Mouse (Mus musculus): ENCODE results near the gene P4ha2. TPM values are rescaled to one million over a fixed set of nuclear protein-coding genes. Genes with fewer than 3 reads are reported as not detected.

P4ha2 gene
- polyA plus RNA-seq, 1 experiment: 2.9 TPM

GRCm38 (mm10) chr11:54101701-54102100 is 1.8 kb downstream of the P4ha2 start:
- no peak overlapping the region for H3K27ac ChIP-seq (ENCODE audit: insufficient read depth, low read depth, low read length)
- 0 out of 2 replicates have a peak, but pooled peaks cover 2% of the 10 kb centered on the region for H3K4me1 ChIP-seq (ENCODE audit: control insufficient read depth, insufficient read depth, low read length)
- H3K4me3 ChIP-seq (ENCODE audit: insufficient read depth, low read length): no peak overlapping the region
- TF ChIP-seq POLR2A (IDR thresholded peaks at IDR 0.05; ENCODE audit: borderline replicate concordance, low read depth, low read length): no peak
- no peak for TF ChIP-seq CTCF (IDR thresholded peaks at IDR 0.05; ENCODE audit: low read depth, low read length)

- Histone ChIP-seq H3K27ac (ENCODE audit: insufficient read depth, low read depth, low read length) (no peak overlapping the region), H3K4me1 (ENCODE audit: control insufficient read depth, insufficient read depth, low read length) (0 out of 2 replicates have a peak, but pooled peaks cover 2% of the 10 kb centered on the region), H3K4me3 (ENCODE audit: insufficient read depth, low read length) (no peak overlapping the region)
- no peak for TF ChIP-seq POLR2A (IDR thresholded peaks at IDR 0.05; ENCODE audit: borderline replicate concordance, low read depth, low read length)
- no peak for TF ChIP-seq CTCF (IDR thresholded peaks at IDR 0.05; ENCODE audit: low read depth, low read length)
Measured at GRCm38 (mm10) chr11:54102706-54103449, 3.0 kb downstream of the P4ha2 start.

GRCm38 (mm10) chr11:54105011-54105410 is 5.1 kb downstream of the P4ha2 start:
- Histone ChIP-seq H3K4me3 (ENCODE audit: insufficient read depth, low read length) (no peak overlapping the region), H3K27ac (ENCODE audit: insufficient read depth, low read depth, low read length) (no peak overlapping the region), H3K4me1 (ENCODE audit: control insufficient read depth, insufficient read depth, low read length) (0 out of 2 replicates have a peak, but pooled peaks cover 2% of the 10 kb centered on the region)
- TF ChIP-seq POLR2A (IDR thresholded peaks at IDR 0.05; ENCODE audit: borderline replicate concordance, low read depth, low read length): no peak
- no peak for TF ChIP-seq CTCF (IDR thresholded peaks at IDR 0.05; ENCODE audit: low read depth, low read length)

GRCm38 (mm10) chr11:54106676-54107075 is 6.8 kb downstream of the P4ha2 start:
- Histone ChIP-seq H3K4me1 (ENCODE audit: control insufficient read depth, insufficient read depth, low read length) (no peaks in the 10 kb centered on the region), H3K4me3 (ENCODE audit: insufficient read depth, low read length) (no peak overlapping the region), H3K27ac (ENCODE audit: insufficient read depth, low read depth, low read length) (no peak overlapping the region)
- no peak for TF ChIP-seq POLR2A (IDR thresholded peaks at IDR 0.05; ENCODE audit: borderline replicate concordance, low read depth, low read length)
- TF ChIP-seq CTCF (IDR thresholded peaks at IDR 0.05; ENCODE audit: low read depth, low read length): no peak

GRCm38 (mm10) chr11:54107239-54107638 is 7.3 kb downstream of the P4ha2 start:
- Histone ChIP-seq H3K4me1 (ENCODE audit: control insufficient read depth, insufficient read depth, low read length) (no peaks in the 10 kb centered on the region), H3K4me3 (ENCODE audit: insufficient read depth, low read length) (no peak overlapping the region), H3K27ac (ENCODE audit: insufficient read depth, low read depth, low read length) (no peak overlapping the region)
- TF ChIP-seq POLR2A (IDR thresholded peaks at IDR 0.05; ENCODE audit: borderline replicate concordance, low read depth, low read length) (no peak), CTCF (IDR thresholded peaks at IDR 0.05; ENCODE audit: low read depth, low read length) (no peak)

GRCm38 (mm10) chr11:54108131-54108530 is 8.2 kb downstream of the P4ha2 start:
- no peak for TF ChIP-seq POLR2A (IDR thresholded peaks at IDR 0.05; ENCODE audit: borderline replicate concordance, low read depth, low read length)
- TF ChIP-seq CTCF (IDR thresholded peaks at IDR 0.05; ENCODE audit: low read depth, low read length): no peak

GRCm38 (mm10) chr11:54108894-54109293 is 9.0 kb downstream of the P4ha2 start:
- Histone ChIP-seq H3K4me3 (ENCODE audit: insufficient read depth, low read length) (no peak overlapping the region), H3K27ac (ENCODE audit: insufficient read depth, low read depth, low read length) (no peak overlapping the region), H3K4me1 (ENCODE audit: control insufficient read depth, insufficient read depth, low read length) (peaks cover 2% of the 10 kb centered on the region; the same call in 1 of the 2 replicates)
- TF ChIP-seq POLR2A (IDR thresholded peaks at IDR 0.05; ENCODE audit: borderline replicate concordance, low read depth, low read length) (no peak), CTCF (IDR thresholded peaks at IDR 0.05; ENCODE audit: low read depth, low read length) (no peak)

More at GRCm38 (mm10) chr11:54108131-54108530, 8.2 kb downstream of the P4ha2 start:
- Histone ChIP-seq H3K4me3 (ENCODE audit: insufficient read depth, low read length) (no peak overlapping the region), H3K27ac (ENCODE audit: insufficient read depth, low read depth, low read length) (no peak overlapping the region), H3K4me1 (ENCODE audit: control insufficient read depth, insufficient read depth, low read length) (peaks cover 2% of the 10 kb centered on the region; the same call in 1 of the 2 replicates)

- Histone ChIP-seq H3K4me1 (ENCODE audit: control insufficient read depth, insufficient read depth, low read length) (peaks cover 2% of the 10 kb centered on the region; the same call in 1 of the 2 replicates), H3K27ac (ENCODE audit: insufficient read depth, low read depth, low read length) (no peak overlapping the region), H3K4me3 (ENCODE audit: insufficient read depth, low read length) (no peak overlapping the region)
- TF ChIP-seq POLR2A (IDR thresholded peaks at IDR 0.05; ENCODE audit: borderline replicate concordance, low read depth, low read length): no peak
- no peak for TF ChIP-seq CTCF (IDR thresholded peaks at IDR 0.05; ENCODE audit: low read depth, low read length)
Measured at GRCm38 (mm10) chr11:54111291-54111690, 11.4 kb downstream of the P4ha2 start.

- Histone ChIP-seq H3K4me1 (ENCODE audit: control insufficient read depth, insufficient read depth, low read length) (peaks cover 2% of the 10 kb centered on the region; the same call in 1 of the 2 replicates), H3K27ac (ENCODE audit: insufficient read depth, low read depth, low read length) (no peak overlapping the region), H3K4me3 (ENCODE audit: insufficient read depth, low read length) (no peak overlapping the region)
- TF ChIP-seq CTCF (IDR thresholded peaks at IDR 0.05; ENCODE audit: low read depth, low read length) (no peak), POLR2A (IDR thresholded peaks at IDR 0.05; ENCODE audit: borderline replicate concordance, low read depth, low read length) (no peak)
Measured at GRCm38 (mm10) chr11:54111976-54112741, 12.3 kb downstream of the P4ha2 start.

GRCm38 (mm10) chr11:54112920-54113319 is 13.0 kb downstream of the P4ha2 start:
- Histone ChIP-seq H3K4me3 (ENCODE audit: insufficient read depth, low read length) (no peak overlapping the region), H3K4me1 (ENCODE audit: control insufficient read depth, insufficient read depth, low read length) (peaks cover 2% of the 10 kb centered on the region; the same call in 1 of the 2 replicates), H3K27ac (ENCODE audit: insufficient read depth, low read depth, low read length) (no peak overlapping the region)
- TF ChIP-seq CTCF (IDR thresholded peaks at IDR 0.05; ENCODE audit: low read depth, low read length) (no peak), POLR2A (IDR thresholded peaks at IDR 0.05; ENCODE audit: borderline replicate concordance, low read depth, low read length) (no peak)

All from bone marrow macrophage, adult 2 months (primary cell).